Mouse (Mus musculus) T-cell, adult 2 months (primary cell): Measurements from ENCODE around the gene Tapbp.
"Not testable (repeated sequence)": the region's sequence is repeated elsewhere in the genome, so short reads cannot be mapped to it uniquely, and the experiment has no call there.

ENCODE experiments used
- DNase-seq: peaks from one replicate; pipeline ENCODE4 v3.0.0; 2022; ENCODE audit warnings: low spot score

The Tapbp gene

GRCm38 (mm10) chr17:33904835-33905234 lies 10.9 kb upstream of the Tapbp start, which contains the start of gene Platr17:
TSS of gene Platr17 (plus strand) at chr17:33905135.
- DNase-seq, result not testable (repeated sequence)

- DNase-seq, result no peak
Observed at GRCm38 (mm10) chr17:33908331-33909076, 7.2 kb upstream of the Tapbp start.

GRCm38 (mm10) chr17:33909077-33909868 lies 6.4 kb upstream of the Tapbp start, which contains the start of gene Daxx:
TSS of gene Daxx (plus strand) at chr17:33909414.
- peak; percentile 98 for DNase-seq

GRCm38 (mm10) chr17:33909869-33910250 lies 5.8 kb upstream of the Tapbp start:
- DNase-seq, result peak; percentile 46

- peak; percentile 47 for DNase-seq
Observed at GRCm38 (mm10) chr17:33910346-33911051, 5.2 kb upstream of the Tapbp start.

GRCm38 (mm10) chr17:33911052-33911812 lies 4.5 kb upstream of the Tapbp start:
- DNase-seq, result no peak

- DNase-seq, result no peak
Observed at GRCm38 (mm10) chr17:33911813-33912414, 3.8 kb upstream of the Tapbp start.

GRCm38 (mm10) chr17:33913264-33913663 lies 2.4 kb upstream of the Tapbp start:
- DNase-seq, result no peak

- no peak for DNase-seq
Observed at GRCm38 (mm10) chr17:33913905-33914304, 1.8 kb upstream of the Tapbp start.

- DNase-seq, result no peak
Observed at GRCm38 (mm10) chr17:33914969-33915391, 719 bp upstream of the Tapbp start.

GRCm38 (mm10) chr17:33916294-33916693 lies 595 bp downstream of the Tapbp start:
- no peak for DNase-seq

- no peak for DNase-seq
Observed at GRCm38 (mm10) chr17:33916847-33917655, 1.4 kb downstream of the Tapbp start.

- no peak for DNase-seq
Observed at GRCm38 (mm10) chr17:33917656-33918292, 2.1 kb downstream of the Tapbp start.

GRCm38 (mm10) chr17:33918293-33919203 lies 2.8 kb downstream of the Tapbp start:
- no peak for DNase-seq

- peak; percentile 87 for DNase-seq
Observed at GRCm38 (mm10) chr17:33919351-33920281, 3.9 kb downstream of the Tapbp start.

GRCm38 (mm10) chr17:33920282-33921097 lies 4.8 kb downstream of the Tapbp start:
- peak; percentile 84 for DNase-seq

GRCm38 (mm10) chr17:33921361-33921760 lies 5.7 kb downstream of the Tapbp start:
- no peak for DNase-seq
